Mouse (Mus musculus): ENCODE data around the gene Cdc42ep4. TPM values are rescaled to one million over a fixed set of nuclear protein-coding genes. Genes with fewer than 3 reads are reported as not detected.
A peak's percentile ranks its signal among the peaks of the same experiment; 100 is the strongest.

Gene Cdc42ep4
- total RNA-seq, 2 experiments from 2014 or later, result 15.7 to 16.2 TPM

DNA sequence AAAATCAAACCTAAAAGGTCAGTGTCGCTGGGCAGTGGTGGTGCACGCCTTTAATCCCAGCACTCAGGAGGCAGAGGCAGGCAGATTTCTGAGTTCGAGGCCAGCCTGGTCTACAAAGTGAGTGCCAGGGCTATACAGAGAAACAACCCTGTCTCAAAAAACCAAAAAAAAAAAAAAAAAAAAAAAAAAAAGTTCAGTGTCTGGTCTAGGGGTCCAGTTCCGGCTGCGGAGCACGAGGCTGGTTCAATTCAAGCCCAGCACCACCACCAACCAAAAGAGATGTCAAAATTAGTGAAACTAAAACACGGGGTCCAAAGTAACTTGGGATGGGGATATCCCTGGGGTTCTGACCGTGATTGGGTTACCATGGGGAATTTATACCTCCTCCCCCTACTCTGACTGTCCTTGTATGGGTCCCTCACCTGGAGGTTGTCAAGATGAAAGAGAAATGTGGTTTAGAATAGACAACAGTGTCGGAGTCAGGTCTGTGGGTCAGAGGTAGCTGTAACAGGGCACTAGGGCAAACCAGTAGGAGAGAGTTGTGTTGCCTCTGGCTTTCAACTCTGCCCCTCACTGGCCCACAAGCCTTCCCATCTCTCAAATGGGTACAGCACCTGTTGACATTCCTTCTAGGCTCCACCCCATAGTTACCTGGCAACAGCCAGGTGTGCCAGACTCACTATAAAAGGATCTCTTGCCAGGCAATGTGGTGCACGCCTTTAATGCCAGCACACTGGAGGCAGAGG, 1.2 kb upstream of the Cdc42ep4 start:
- intact Hi-C loops (cut with DNase I; ENCODE audit: low total_unique reads), result no loop called here
- no peak for DNase-seq

DNA sequence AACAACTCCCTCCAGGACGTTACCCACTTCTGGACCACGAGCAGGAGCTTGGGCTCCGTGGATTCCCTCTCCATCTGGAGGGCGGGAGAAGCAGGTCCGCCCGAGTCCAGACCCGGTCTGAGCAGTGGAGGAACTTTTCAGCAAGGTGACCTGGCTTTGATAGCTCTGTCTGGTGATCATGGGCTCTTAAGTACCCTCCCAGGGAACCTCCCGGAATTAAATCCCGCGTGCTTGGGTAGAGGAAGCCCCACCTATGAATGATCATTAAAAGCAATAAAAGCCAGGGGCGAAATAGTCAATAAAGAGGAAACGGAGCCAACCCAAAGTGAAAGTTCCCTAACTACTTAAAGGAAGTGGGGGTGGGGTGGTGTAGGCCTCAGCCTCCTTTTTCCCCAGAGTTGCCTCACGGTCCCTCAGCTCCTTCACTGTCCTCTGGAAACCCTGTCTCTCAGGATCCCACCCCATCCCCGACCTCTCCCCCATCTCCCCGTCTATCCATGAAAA, 529 bp upstream of the Cdc42ep4 start:
- intact Hi-C loops (cut with DNase I; ENCODE audit: low total_unique reads), result no loop called here
- DNase-seq, result no peak

DNA sequence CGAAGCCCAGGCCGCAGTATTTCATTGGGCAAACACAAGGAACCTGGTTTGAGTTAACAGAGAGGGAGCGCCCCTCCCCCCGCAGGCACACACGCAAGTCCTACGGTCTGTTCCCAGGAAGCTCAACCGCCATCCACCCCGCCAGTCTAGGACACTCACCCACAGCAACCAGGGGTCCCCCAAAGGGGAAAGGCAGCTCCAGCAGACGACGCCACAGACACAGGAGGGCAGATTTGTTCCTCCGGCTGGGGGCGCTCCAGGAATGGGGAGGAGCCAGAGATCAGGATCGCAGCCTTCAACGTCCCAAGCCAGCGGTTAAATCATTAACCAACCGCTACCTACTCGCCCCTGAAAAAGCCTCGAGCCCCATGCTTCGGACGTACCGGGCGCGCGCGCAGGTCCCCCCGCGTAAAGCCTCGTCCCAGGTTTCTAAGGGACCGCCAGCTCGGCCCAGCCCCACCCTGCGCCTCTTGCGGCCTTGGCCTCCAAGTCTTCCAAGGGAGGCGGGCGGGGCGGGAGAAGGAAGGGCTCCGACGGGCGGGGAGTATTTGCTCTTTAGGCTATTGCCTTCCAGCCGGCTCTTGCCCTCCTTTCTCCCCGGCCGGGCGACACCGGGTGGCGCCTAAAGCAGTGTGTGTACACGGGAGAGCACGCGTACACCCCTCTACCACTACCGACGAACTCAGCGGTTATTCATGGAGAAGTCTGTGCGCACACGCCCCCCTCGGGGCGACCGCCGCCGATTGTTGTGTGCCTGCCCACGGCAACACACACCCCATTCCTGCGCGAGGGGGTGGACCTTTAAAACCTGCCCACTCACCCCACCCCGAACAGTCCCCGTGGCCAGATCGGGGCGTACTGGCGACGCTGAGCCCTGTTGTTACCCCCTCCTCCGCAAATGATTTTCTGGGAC, 854 bp downstream of the Cdc42ep4 start:
- intact Hi-C loops (cut with DNase I; ENCODE audit: low total_unique reads), result no loop called here
- DNase-seq, result peak; percentile 73

DNA sequence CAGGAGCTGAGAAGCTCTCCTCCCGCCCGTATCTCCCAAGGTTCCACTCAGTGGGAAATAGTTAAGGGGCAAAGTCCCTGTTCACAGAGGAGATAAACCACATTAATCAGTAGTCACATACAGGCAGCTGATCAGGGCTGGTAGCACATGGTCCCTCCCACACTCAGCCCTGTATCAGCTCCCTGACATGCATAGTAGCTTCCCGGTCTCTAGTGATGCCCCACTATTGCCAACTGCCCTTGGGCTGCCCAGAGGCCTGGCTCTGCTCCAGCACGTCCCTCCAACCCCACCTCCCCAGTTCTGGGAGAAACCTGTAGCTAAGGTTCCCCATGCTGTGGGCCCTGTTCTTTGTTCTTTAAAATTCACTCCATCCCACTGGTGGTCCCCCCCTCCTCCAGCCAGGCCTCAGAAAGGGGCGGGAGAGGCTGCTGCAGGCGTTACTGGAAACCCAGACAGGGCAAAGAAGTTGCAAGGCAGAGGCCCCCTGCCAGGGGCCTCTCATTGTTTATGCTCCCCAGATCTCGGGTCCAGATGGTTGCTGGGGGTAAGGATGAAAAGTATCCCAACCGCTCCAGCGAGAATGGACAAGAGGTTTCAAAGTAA, 1.8 kb downstream of the Cdc42ep4 start:
- no peak for DNase-seq
- intact Hi-C loops (cut with DNase I; ENCODE audit: low total_unique reads), result no loop called here

DNA sequence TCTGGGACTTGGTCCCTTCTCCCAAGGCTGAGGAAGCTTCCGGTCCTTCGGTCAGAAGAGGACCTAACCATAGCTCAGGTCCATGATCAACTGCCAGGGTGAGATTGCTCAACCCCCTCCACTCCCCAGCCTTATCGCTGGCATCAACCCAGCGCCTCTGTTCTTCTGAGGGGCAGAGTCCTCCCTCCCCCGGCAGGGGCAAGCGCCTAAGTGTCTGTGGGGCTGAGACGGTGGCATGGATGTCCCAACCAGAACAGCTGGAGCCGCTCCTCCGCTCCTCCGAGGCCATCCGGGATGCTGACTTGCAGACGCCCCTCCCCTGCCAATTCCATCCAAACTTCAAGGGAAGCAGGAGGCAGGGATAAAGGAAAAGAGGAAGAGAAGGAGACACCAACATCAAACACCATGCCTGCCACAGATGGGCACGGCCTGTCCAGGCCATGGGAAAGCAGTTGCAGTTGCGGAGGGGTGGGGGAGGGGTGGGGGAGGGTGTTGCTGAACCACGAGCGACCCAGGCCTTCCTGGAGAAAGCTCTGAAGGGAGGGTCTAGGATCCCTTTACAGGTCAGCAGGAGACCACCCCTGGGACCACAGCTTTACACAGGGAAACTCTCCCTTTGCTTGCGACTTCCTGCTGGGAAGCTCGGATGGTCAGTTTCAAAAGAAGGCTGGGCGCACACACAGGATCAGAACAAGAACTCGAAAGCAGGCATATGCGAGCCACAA, 2.7 kb downstream of the Cdc42ep4 start:
- DNase-seq, result peak; percentile 49
- intact Hi-C loops (cut with DNase I; ENCODE audit: low total_unique reads), result no loop called here

DNA sequence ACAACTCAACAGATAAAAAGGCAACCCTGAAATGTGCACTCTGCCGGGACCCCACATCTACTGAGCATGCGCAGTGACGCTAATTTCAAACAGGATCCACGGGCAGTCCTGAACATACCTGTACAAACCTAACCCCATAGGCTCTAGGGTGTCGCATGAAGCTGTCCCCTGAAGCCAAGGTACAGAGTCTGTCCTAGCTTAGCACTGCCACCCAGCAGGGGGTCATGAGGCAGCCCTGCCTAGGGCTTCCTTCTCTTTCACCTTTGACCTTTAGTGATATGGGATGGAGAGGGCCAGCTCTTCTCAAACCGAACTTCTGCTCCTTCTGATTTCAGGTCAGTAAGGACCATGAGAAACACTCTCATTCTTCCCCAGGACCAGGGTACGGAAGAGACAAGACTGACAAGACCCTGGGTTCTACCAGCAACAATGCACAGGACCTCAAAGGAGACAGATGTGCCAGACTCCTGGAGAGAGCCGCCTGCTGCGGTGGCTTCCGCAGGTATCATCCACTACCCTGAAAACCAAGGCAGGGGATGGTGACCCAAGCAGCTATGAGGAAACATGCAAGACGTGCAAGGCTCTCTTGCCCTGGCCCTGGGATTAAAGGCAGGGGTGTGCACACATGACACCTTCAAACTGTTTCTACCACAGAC, 3.8 kb downstream of the Cdc42ep4 start:
- no peak for DNase-seq
- intact Hi-C loops (cut with DNase I; ENCODE audit: low total_unique reads), result no loop called here

DNA sequence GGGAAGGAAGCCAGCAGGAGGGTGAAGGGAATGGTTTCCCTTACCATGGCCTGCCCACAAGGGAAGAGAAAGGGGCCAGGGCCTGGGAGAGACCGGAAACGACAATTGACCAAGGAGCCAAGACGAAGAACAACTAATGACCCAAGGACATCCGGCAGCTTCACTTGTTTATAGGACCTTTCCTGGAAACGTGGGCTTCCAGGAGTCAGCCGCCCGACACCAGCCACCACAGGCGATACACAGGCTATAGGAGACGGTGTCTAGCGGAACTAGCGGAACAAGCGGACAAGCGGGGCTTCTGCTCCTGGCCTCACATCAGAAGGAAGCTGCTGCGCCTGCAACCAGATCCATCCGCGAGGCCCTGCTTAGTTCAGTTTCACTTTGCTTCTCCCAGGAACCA, 4.6 kb downstream of the Cdc42ep4 start:
- intact Hi-C loops (cut with DNase I; ENCODE audit: low total_unique reads), result no loop called here
- DNase-seq, result peak; percentile 43

DNA sequence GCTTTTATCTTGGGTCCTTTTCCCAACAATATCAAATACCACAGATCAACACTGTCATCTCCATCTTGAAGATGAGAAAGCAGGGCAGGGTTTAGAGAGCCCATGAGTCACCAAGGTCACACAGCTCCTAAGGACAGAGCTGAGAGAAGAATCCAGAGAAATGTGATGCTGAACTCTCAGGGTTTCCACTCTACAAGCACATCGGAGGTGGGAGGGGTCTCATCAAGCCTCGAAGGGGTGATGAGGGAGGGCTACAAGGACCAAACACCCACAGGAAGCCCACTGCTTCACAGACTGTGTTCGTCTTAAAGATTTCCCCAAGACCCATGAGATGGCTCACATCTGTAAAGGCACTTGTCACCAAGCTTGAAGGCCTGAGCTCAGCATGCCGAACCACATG, 5.7 kb downstream of the Cdc42ep4 start:
- DNase-seq, result no peak
- intact Hi-C loops (cut with DNase I; ENCODE audit: low total_unique reads), result no loop called here

DNA sequence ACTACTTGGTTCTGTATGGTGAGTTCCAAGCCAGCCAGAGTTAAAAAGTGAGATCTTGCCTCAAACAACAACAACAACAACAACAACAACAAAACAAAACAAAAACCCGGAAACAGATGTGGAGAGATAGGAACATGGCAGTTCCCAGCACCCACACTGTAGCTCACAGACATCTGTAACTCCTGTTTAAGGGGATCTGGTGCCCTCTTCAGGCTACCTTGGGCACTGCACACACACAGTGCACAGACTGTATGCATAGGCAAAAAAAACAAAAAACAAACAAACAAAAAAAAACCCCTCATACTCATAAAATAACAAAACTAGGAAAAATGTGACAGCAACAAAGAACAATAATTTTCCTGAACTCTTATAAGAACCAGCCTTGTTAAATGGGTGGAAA, 8.7 kb downstream of the Cdc42ep4 start:
- no peak for DNase-seq
- intact Hi-C loops (cut with DNase I; ENCODE audit: low total_unique reads), result loop anchor here (5.0 kb wide), 1 partner anchor 54 kb away; no protein-coding TSS in a partner anchor

DNA sequence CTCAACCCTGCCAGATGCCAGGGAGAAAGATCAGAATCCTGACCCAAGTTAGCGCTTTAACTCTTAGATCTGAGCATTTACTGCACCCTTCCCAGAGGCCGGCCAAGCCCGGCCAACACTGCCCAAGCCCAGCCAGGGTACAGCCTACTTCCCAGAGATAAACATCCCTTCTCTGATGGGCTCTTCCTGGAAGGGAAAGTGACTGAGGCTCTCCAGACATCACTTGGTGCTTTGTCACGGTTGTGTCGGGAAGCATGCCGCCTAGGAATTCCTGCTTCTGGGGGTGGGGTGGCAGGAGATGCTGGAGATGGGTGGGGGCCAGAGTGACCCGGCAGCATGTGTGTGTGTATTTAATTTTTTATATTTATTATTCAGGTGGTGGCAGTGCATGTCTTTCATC, 11.6 kb downstream of the Cdc42ep4 start:
- intact Hi-C loops (cut with DNase I; ENCODE audit: low total_unique reads), result loop anchor here (5.0 kb wide), 1 partner anchor 57 kb away; no protein-coding TSS in a partner anchor
- no peak for DNase-seq

DNA sequence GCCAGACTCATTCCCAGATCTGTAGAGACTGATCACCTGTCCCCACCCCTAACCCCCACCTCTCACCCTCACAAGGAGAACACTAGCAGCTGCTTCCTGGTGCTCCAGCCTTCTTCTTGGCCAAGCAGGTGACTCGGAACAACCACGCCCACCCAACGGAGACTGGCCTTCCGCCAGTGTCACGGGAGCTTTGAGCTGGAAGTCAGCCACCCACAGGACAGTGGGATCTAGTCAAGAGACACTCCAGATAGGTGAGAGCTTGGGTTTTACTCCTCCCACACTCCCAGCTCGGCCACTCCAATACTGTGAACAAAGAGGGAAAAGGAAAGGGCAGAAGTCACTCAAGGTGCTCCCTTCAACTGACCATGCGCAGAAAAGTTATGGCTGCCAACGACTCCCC, 12.5 kb downstream of the Cdc42ep4 start:
- intact Hi-C loops (cut with DNase I; ENCODE audit: low total_unique reads), result no loop called here
- DNase-seq, result no peak

DNA sequence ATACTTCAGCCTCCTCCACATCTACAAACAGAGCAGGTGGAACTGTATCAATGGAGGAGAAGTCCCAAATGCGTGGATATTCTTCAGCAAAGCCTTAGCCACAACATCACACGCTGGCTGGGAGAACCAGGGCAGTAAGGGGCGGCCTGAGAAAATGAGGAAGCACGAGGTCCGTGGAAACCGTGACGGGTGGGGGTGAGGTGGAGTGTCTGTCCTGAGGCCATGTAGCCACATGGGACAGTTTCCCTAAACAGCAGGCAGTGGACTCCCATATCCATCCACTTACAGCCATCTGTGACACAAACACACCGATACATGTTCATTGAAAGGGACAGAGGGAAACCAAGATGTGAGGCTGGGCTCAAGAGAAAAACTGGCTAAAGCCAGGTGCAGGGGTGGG, 13.8 kb downstream of the Cdc42ep4 start:
- intact Hi-C loops (cut with DNase I; ENCODE audit: low total_unique reads), result no loop called here
- DNase-seq, result no peak

DNA sequence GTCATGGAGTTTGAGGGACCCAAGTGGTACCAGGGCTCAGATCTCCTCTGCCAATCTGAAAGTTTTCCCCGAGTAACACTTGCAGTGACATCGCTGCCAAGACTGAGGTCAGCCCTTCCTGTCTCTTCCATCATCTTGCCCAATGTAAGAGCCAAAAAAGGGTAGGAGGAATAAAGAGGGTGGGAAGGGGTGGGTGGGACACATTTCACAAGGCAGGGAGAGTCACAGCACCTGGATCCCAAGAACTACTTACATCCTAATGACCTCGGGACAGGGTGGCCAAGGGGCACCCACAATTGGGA, 14.2 kb downstream of the Cdc42ep4 start:
- intact Hi-C loops (cut with DNase I; ENCODE audit: low total_unique reads), result no loop called here
- no peak for DNase-seq

DNA sequence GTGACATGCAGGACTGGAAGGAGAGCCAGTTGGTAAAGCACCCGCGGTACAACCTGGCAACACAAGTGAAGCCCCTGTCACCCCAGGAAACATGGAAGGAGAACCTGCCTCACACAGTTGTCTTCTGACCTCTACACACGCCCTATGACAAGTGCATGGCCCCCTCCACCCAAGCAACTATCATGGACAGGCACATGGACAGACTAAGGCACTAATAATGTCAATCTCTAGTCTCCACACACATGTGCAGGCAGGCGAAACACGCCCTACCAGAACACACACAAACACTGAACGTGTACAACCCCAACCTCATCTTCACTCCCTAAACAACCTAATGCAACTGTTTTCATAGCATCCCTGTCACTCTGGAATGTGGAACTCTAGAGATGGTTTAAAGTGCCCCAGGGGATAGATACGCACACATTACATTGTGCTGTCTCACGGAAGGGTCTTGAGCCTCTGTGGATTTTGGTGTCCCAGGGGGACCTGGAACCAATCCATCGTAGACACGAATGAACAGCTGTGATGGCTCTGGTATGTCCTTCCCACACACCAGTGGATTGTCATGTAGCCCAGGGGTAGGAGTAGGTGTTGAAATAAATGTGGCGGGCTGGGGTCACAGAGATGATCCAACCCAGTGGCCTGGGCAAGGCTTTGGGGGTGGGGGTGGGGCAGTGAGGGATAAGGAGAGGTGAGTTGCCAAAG, 14.7 kb downstream of the Cdc42ep4 start:
- intact Hi-C loops (cut with DNase I; ENCODE audit: low total_unique reads), result no loop called here
- DNase-seq, result no peak

DNA sequence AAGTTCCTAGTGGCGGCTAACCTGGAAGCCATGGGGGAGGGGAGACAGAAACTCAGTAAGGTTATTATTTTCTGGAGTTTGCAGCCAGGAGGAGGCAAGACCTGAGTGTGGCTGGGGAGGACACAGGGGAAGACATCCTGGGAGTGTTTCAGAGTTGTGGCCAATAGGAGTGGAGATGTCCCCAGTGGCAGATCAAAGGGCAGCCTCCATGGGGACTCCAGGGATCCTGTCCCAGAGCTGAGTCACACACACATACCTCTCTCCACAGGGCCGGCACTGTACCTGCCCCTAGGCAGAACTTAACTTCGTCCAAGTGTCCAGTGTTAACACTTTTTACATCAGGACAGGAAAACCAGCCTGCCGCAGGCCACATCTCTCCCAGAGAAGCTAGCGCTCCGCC, 16.5 kb downstream of the Cdc42ep4 start:
- intact Hi-C loops (cut with DNase I; ENCODE audit: low total_unique reads), result no loop called here
- DNase-seq, result no peak

DNA sequence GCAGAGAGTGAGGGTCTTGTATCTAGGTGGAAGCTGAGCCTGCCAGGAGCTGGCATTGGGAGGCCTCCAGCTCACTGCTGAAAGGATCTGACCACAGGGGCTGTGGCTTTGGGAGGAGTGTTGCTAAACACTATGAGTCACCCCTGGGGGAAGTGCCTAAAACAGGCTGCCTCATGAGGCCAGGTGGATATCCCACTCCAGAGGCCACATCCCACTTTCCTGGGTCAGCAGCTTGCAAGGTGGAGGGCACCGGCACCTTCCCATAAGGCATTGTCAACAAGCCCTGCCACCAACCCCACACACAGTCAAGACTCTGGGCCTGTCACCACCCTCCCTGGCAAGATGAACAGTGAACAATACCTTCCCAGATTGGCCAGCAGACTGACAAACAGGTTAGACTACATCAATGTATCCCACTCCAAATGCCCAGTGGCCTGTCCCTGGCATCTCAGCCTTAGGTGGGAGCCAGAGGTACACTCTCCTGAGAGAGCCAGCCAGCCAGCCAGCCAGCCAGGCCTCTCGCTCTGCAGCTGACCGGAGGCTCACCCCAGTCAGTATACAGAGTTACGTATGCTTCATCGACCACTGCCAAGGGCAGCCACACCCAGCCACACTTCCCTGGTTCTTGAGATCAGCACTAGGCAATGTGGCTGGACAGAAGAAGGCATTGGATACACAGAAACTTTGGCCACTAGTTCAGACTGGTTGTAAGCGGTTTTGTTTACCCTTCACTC, 17.9 kb downstream of the Cdc42ep4 start:
- intact Hi-C loops (cut with DNase I; ENCODE audit: low total_unique reads), result no loop called here

DNA sequence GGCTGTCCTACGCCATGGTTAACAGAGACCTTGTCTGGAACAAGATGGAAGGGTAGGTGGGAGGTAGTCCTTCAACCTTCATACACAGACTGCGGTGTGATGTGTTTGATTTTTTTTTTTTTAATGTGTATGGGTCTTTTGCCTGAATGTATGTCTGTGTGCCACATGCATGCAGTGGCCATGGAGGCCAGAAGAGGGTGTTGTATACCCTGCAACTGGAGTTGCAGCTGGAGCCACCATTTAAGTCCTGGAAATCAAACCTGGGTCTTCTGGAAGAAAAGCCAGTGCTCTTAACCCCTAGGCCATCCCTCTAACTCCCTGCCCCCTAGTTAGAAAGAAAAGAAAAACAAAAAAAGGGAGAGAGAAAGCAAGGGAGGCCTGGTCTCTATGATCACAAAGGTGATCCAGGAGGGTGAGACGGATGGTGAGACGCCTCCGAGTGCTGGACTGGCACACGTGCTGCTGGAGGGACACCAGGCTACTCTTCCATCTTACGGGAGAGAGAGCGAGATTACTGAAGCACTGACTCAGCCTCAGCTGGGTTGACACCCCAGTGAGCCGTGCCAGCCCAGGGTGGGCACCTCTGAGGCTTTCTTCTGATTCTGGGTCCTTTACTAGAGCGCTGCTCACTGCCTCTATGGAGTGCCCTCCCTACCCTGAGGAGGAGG, 19.6 kb downstream of the Cdc42ep4 start:
- intact Hi-C loops (cut with DNase I; ENCODE audit: low total_unique reads), result no loop called here
- DNase-seq, result no peak

More for the DNA sequence above, 17.9 kb downstream of the Cdc42ep4 start:
- peak; percentile 37 for DNase-seq
